8 mouse cellular contexts compared by ENCODE assay signal in genomic region chr9:105642460-105643371, GRCm38 (mm10). TPM values are rescaled to one million over a fixed set of nuclear protein-coding genes. Genes with fewer than 3 reads are reported as not detected.
A peak's percentile ranks its signal among the peaks of the same experiment; 100 is the strongest.
DNase-seq lines count a peak whose midpoint lies in the region; ATAC-seq and TF ChIP-seq lines count a peak whose summit lies in the region.

Gene Pik3r4 (plus strand): TSS chr9:105642978.

- peak; percentile 98 for DNase-seq in ES-E14 (ENCODE audit: low read depth, low spot score)
- DNase-seq in cerebellum, adult 11-12 months: peak; percentile 89
- DNase-seq in heart, postnatal 25 days (ENCODE audit: low spot score): peak; percentile 74
- peak; percentile 81 to 88 for DNase-seq in layer of hippocampus, adult 18-20 months (ENCODE audit: low spot score in 2 of 2)
- peak; percentile 81 for DNase-seq in lung, adult 2 months
- peak; percentile 71 to 82 for DNase-seq in thymus, adult 18-20 months

- no peak for TF ChIP-seq CTCF in lung, adult 2 months (IDR thresholded peaks at IDR 0.05; ENCODE audit: insufficient read depth, low read length)

- H3K36me3 ChIP-seq in ES-E14 (ENCODE audit: control insufficient read depth, insufficient read depth, low read length, poor library complexity, severe bottlenecking): peaks cover 13% of the 10 kb centered on the region
- H3K36me3 ChIP-seq in forebrain, embryonic 15.5 days: peaks cover 3% of the 10 kb centered on the region; the same call in 1 of the 2 replicates

- peak within 1 kb of the TSS; percentile 68 for H3K4me2 ChIP-seq in forebrain, embryonic 15.5 days (replicated peaks)

- no peaks in the 10 kb centered on the region for H3K27me3 ChIP-seq in forebrain, embryonic 15.5 days

- peak within 1 kb of the TSS; percentile 94 for H3K9ac ChIP-seq in ES-E14 (ENCODE audit: insufficient read depth, low read depth, low read length, poor library complexity, severe bottlenecking)
- peak within 1 kb of the TSS; percentile 88 for H3K9ac ChIP-seq in forebrain, embryonic 15.5 days (replicated peaks)

- intact Hi-C loops in heart, postnatal 25 days (cut with DNase I): loop anchor here (10.0 kb wide), 1 partner anchor 148 kb away; no protein-coding TSS in a partner anchor

- no peaks in the 10 kb centered on the region for H3K9me3 ChIP-seq in ES-E14 (ENCODE audit: control insufficient read depth, insufficient read depth, low read depth, low read length)
- no peaks in the 10 kb centered on the region for H3K9me3 ChIP-seq in forebrain, embryonic 15.5 days

- H3K4me1 ChIP-seq in ES-E14 (ENCODE audit: control insufficient read depth in 2 of 2, insufficient read depth in 2 of 2, low read length in 2 of 2, poor library complexity in 1 of 2): peaks cover 5 to 12% of the 10 kb centered on the region in 2 experiments; a peak in 3 of 4 replicates
- peaks cover 18% of the 10 kb centered on the region for H3K4me1 ChIP-seq in forebrain, embryonic 15.5 days
- peaks cover 2% of the 10 kb centered on the region; the same call in 1 of the 2 replicates for H3K4me1 ChIP-seq in lung, adult 2 months (ENCODE audit: control insufficient read depth, insufficient read depth, low read length)

- peak; percentile 93; the same call in 1 of the 2 replicates for TF ChIP-seq POLR2A in lung, adult 2 months (IDR thresholded peaks at IDR 0.05; ENCODE audit: borderline replicate concordance, extremely low read depth, low read depth, low read length)

- peak; percentile 97 for ATAC-seq in forebrain, embryonic 15.5 days (replicated peaks)
- peak; percentile 95 for ATAC-seq in neutrophil, adult 5-6 weeks (ENCODE audit: extremely low read depth, insufficient number of reproducible peaks, low FRiP score, poor library complexity, severe bottlenecking)

- 6% methylated on average over 37 of the region's 37 CpGs for WGBS in forebrain, embryonic 15.5 days
- WGBS in lung, adult 2 months: 6% methylated on average over 37 of the region's 37 CpGs

- in situ Hi-C loops in ES-E14 (cut with MboI; ENCODE audit: low sequenced_read_pairs in 2 of 2, unreplicated experiment in 2 of 2): no loop called here

- peak within 1 kb of the TSS; percentile 65 for H3K27ac ChIP-seq in ES-E14 (ENCODE audit: insufficient read depth, low read depth, low read length, poor library complexity, severe bottlenecking)
- H3K27ac ChIP-seq in forebrain, embryonic 15.5 days (replicated peaks): peak within 1 kb of the TSS; percentile 61; the same call in 1 of the 2 replicates

- H3K4me3 ChIP-seq in ES-E14 (ENCODE audit: insufficient read depth in 1 of 2, low read depth in 1 of 2, low read length in 2 of 2, poor library complexity in 1 of 2, severe bottlenecking in 1 of 2): peak within 1 kb of the TSS; percentile 91 to 92
- peak within 1 kb of the TSS; percentile 87 for H3K4me3 ChIP-seq in forebrain, embryonic 15.5 days
- peak within 1 kb of the TSS; percentile 68 for H3K4me3 ChIP-seq in lung, adult 2 months (replicated peaks; ENCODE audit: extremely low read depth, low read depth, low read length)

TF ChIP-seq in ES-E14, 5 proteins besides CTCF, POLR2A, EP300 and RAD21:
- TF ChIP-seq HCFC1 (IDR thresholded peaks at IDR 0.05; ENCODE audit: borderline replicate concordance, insufficient read depth, low read length) (peak; percentile 59; the same call in 1 of the 2 replicates), MAFK (IDR thresholded peaks at IDR 0.05; ENCODE audit: insufficient read depth, low read depth, low read length) (no peak)

RNA-seq across cellular contexts. Expression of gene Pik3r4, which starts in this region (rescaled TPM):
- total RNA-seq in ES-E14 (2012; rRNA removed): 26.5 and 30.1 TPM in 2 replicates
- 19.0 and 19.7 TPM in 2 replicates for polyA plus RNA-seq in forebrain, embryonic 15.5 days (2015; fragmentation: Nextera tagmentation; extraction: Ambion mirVana)
- 10 to 100 TPM; 22.8 to 22.9 TPM for total RNA-seq in heart, postnatal 25 days (2021)
- total RNA-seq in layer of hippocampus, adult 18-20 months (2021): 10 to 100 TPM; 43.1 to 46.8 TPM
- 17.1 and 18.8 TPM in 2 replicates for polyA plus RNA-seq in lung, adult 2 months (2012; rRNA removed)
- 40.0 and 46.2 TPM in 2 replicates for total RNA-seq in neutrophil, adult 5-6 weeks (2017)

Comparison
In these comparisons a context has a peak if more than half of its experiments do, and no peak if none do; other contexts are left out.
1. Peak in every context shown above with its lines: DNase-seq, ATAC-seq, H3K4me3 ChIP-seq and H3K27ac ChIP-seq.